Comparison of ENCODE assay signal across 16 mouse cellular contexts in the genomic region with DNA sequence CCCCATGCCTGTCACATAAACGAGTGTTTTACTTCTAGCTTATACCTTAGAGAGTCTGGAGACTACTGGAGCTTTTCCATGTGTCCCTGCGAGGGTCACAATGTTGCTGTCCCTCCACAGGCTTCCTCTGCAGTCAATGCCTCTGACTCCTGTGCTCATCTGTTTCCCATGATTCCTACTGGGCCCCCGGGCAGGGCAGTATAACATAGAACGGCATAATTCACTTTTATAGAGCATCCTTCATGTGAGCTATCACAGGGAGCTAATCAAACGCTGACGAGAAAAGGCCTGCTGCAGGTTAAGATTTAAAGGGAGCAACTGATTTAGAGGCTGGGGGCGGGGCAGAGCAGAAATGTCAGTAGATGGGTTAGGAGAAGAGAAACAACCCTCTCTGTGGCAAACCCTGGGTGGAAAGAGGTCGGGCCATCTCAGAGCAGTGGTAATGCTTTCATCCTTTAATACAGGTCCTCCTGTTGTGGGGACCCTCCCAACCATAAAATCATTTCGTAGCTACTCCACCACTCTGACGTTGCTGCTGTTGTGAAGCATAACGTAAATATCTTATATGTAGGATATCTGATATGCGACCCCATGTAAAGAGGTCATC.
DNase-seq lines count a peak whose midpoint lies in the region; ATAC-seq and TF ChIP-seq lines count a peak whose summit lies in the region.
"Had no signal": no experiment of that assay in that cellular context is flagged by ENCODE, and none has a peak within 500 bp of the region (broad histone marks: within the 10 kb centered on the region; RNA-seq: fewer than 3 reads in every experiment).

No protein-coding gene starts in this region.

- no peaks in the 10 kb centered on the region for H3K27me3 ChIP-seq in kidney, postnatal 0 days (ENCODE audit: insufficient read depth, low read length)
- no peaks in the 10 kb centered on the region for H3K27me3 ChIP-seq in limb, embryonic 11.5 days (ENCODE audit: control insufficient read depth, insufficient read depth, low read length)
- H3K27me3 ChIP-seq in neural tube, embryonic 12.5 days (replicated peaks) = no peaks in the 10 kb centered on the region
- H3K27me3 ChIP-seq: forebrain, embryonic 15.5 days; heart, embryonic 13.5 days had no signal

- H3K9ac ChIP-seq in kidney, postnatal 0 days (ENCODE audit: low read depth, low read length) = no peak overlapping the region
- H3K9ac ChIP-seq in limb, embryonic 11.5 days (ENCODE audit: low read length) = no peak overlapping the region
- H3K9ac ChIP-seq in neural tube, embryonic 12.5 days = no peak overlapping the region
- H3K9ac ChIP-seq: embryonic facial prominence, embryonic 12.5 days; forebrain, embryonic 15.5 days; heart, embryonic 13.5 days had no signal

- 29% methylated on average over 12 of the region's 12 CpGs for WGBS in kidney, postnatal 0 days
- 28% methylated on average over 12 of the region's 12 CpGs for WGBS in limb, embryonic 11.5 days
- WGBS in neural tube, embryonic 12.5 days = 47% methylated on average over 12 of the region's 12 CpGs

- H3K4me3 ChIP-seq in kidney, postnatal 0 days (replicated peaks; ENCODE audit: low read depth, low read length) = no peak overlapping the region
- no peak overlapping the region for H3K4me3 ChIP-seq in limb, embryonic 11.5 days (ENCODE audit: low read depth, low read length)
- H3K4me3 ChIP-seq in neural tube, embryonic 12.5 days = no peak overlapping the region
- H3K4me3 ChIP-seq: embryonic facial prominence, embryonic 12.5 days; forebrain, embryonic 15.5 days; heart, embryonic 13.5 days had no signal

- DNase-seq in kidney, postnatal 0 days (ENCODE audit: low spot score) = peak; percentile 46
- DNase-seq in kidney, adult 18-20 months = no peak
- DNase-seq in limb, embryonic 11.5 days (ENCODE audit: low spot score) = no peak
- DNase-seq in c-Kit-positive CD71-positive TER-119-positive erythroid progenitor cells, embryonic 14.5 days (ENCODE audit: low spot score) = no peak
- DNase-seq in layer of hippocampus, adult 9-11 months = no peak
- DNase-seq: adrenal gland, adult 8-10 months; cerebellum, adult 11-12 months; cerebellum, adult 9-10 months; cerebellum, postnatal 25 days; gastrocnemius, postnatal 36 days; heart, adult 11 months; heart, postnatal 36 days had no signal

- H3K4me2 ChIP-seq in kidney, postnatal 0 days (ENCODE audit: low read length) = no peak overlapping the region
- H3K4me2 ChIP-seq in limb, embryonic 11.5 days (ENCODE audit: low read depth, severe bottlenecking) = no peak overlapping the region
- H3K4me2 ChIP-seq in neural tube, embryonic 12.5 days (replicated peaks) = no peak overlapping the region
- H3K4me2 ChIP-seq: embryonic facial prominence, embryonic 12.5 days; forebrain, embryonic 15.5 days; heart, embryonic 13.5 days had no signal

- no peaks in the 10 kb centered on the region for H3K9me3 ChIP-seq in kidney, postnatal 0 days (replicated peaks; ENCODE audit: low read length)
- H3K9me3 ChIP-seq in limb, embryonic 11.5 days (ENCODE audit: control insufficient read depth, low read length) = no peaks in the 10 kb centered on the region
- H3K9me3 ChIP-seq in neural tube, embryonic 12.5 days = no peaks in the 10 kb centered on the region
- H3K9me3 ChIP-seq: embryonic facial prominence, embryonic 12.5 days; forebrain, embryonic 15.5 days; heart, embryonic 13.5 days had no signal

- 0 out of 2 replicates have a peak, but pooled peaks cover 12% of the 10 kb centered on the region for H3K4me1 ChIP-seq in kidney, postnatal 0 days (replicated peaks; ENCODE audit: insufficient read depth, low read length)
- peaks cover 9% of the 10 kb centered on the region for H3K4me1 ChIP-seq in limb, embryonic 11.5 days (ENCODE audit: control insufficient read depth, insufficient read depth, low read length)
- peaks cover 4% of the 10 kb centered on the region; the same call in 1 of the 2 replicates for H3K4me1 ChIP-seq in neural tube, embryonic 12.5 days
- H3K4me1 ChIP-seq: forebrain, embryonic 15.5 days had no signal

- no peak for TF ChIP-seq CTCF in kidney, postnatal 0 days (IDR thresholded peaks at IDR 0.05; ENCODE audit: low read depth)

- no peaks in the 10 kb centered on the region for H3K36me3 ChIP-seq in kidney, postnatal 0 days (ENCODE audit: insufficient read depth, low read length)
- no peaks in the 10 kb centered on the region for H3K36me3 ChIP-seq in limb, embryonic 11.5 days (ENCODE audit: control insufficient read depth, insufficient read depth, low read length)
- no peaks in the 10 kb centered on the region for H3K36me3 ChIP-seq in neural tube, embryonic 12.5 days
- H3K36me3 ChIP-seq: embryonic facial prominence, embryonic 12.5 days; forebrain, embryonic 15.5 days; heart, embryonic 13.5 days had no signal

- ATAC-seq in kidney, postnatal 0 days (replicated peaks; ENCODE audit: low FRiP score, low read depth) = peak; percentile 25; the same call in 1 of the 2 replicates
- no peak for ATAC-seq in limb, embryonic 11.5 days (ENCODE audit: insufficient number of reproducible peaks, low FRiP score, low TSS enrichment, low read depth)
- ATAC-seq in neural tube, embryonic 12.5 days (ENCODE audit: low FRiP score, low read depth) = peak; percentile 75
- ATAC-seq: forebrain, embryonic 15.5 days had no signal

- no peak overlapping the region for H3K27ac ChIP-seq in kidney, postnatal 0 days
- 0 out of 2 replicates have a peak overlapping the region, but pooled peaks have one; percentile 12 for H3K27ac ChIP-seq in limb, embryonic 11.5 days (replicated peaks; ENCODE audit: low read depth, low read length)
- H3K27ac ChIP-seq in neural tube, embryonic 12.5 days = no peak overlapping the region
- H3K27ac ChIP-seq: embryonic facial prominence, embryonic 12.5 days; forebrain, embryonic 15.5 days; heart, embryonic 13.5 days had no signal
